Mouse (Mus musculus) bone marrow macrophage, adult 2 months (primary cell): ENCODE data around the gene Fancc. TPM values are rescaled to one million over a fixed set of nuclear protein-coding genes. Genes with fewer than 3 reads are reported as not detected.

Source experiments
- H3K27ac ChIP-seq: 2 replicates; pipeline ENCODE4 v1.5.1; 2012; ENCODE audit warnings: low read depth, low read length; ENCODE audit not compliant: insufficient read depth
- H3K4me1 ChIP-seq: 2 replicates; pipeline ENCODE4 v1.6.1; 2012; ENCODE audit warnings: low read length; ENCODE audit not compliant: control insufficient read depth, insufficient read depth
- H3K4me3 ChIP-seq: 2 replicates; pipeline ENCODE4 v1.5.1; 2012; ENCODE audit warnings: mild to moderate bottlenecking, low read length, moderate library complexity; ENCODE audit not compliant: insufficient read depth
- CTCF ChIP-seq: IDR thresholded peaks from 2 replicates; pipeline ENCODE4 v1.5.1; 2012; ENCODE audit warnings: low read depth, mild to moderate bottlenecking, low read length, moderate library complexity
- POLR2A ChIP-seq: IDR thresholded peaks from 2 replicates; pipeline ENCODE4 v1.6.1; 2012; ENCODE audit warnings: mild to moderate bottlenecking, low read depth, low read length, borderline replicate concordance
- polyA plus RNA-seq: library from polyadenylated mRNA; stranded (reverse); fragments of >200 nt; gene quantifications from 2 replicates; pipeline ENCODE4 v1.2.4, GENCODE M21; 2012; ENCODE audit not compliant: missing spikeins, insufficient read depth, insufficient read length

The Fancc gene
- polyA plus RNA-seq, 1 experiment, result 7.6 TPM

DNA sequence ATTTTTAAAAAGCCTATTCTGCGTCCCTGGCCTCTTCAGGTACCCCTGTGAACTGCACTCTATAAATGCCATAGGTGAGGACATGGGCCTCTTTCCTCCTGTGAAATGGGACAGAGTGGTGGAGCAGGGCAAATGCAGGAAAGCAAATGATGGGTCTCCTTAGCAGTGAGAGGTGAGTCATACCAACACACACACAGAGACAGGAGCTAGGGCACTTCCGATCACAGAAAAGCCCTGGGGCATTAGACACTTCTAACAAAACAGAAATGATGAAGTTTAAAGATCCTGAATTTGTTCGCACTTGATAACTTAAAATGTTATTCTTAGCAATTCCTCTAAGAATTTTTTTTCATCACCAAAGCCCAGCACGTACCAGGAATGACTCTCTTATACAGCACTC, 157.1 kb downstream of the Fancc start:
- Histone ChIP-seq H3K4me3 (no peak overlapping the region), H3K27ac (no peak overlapping the region), H3K4me1 (peaks cover 13% of the 10 kb centered on the region; the same call in 1 of the 2 replicates)
- TF ChIP-seq CTCF (no peak), POLR2A (no peak)

DNA sequence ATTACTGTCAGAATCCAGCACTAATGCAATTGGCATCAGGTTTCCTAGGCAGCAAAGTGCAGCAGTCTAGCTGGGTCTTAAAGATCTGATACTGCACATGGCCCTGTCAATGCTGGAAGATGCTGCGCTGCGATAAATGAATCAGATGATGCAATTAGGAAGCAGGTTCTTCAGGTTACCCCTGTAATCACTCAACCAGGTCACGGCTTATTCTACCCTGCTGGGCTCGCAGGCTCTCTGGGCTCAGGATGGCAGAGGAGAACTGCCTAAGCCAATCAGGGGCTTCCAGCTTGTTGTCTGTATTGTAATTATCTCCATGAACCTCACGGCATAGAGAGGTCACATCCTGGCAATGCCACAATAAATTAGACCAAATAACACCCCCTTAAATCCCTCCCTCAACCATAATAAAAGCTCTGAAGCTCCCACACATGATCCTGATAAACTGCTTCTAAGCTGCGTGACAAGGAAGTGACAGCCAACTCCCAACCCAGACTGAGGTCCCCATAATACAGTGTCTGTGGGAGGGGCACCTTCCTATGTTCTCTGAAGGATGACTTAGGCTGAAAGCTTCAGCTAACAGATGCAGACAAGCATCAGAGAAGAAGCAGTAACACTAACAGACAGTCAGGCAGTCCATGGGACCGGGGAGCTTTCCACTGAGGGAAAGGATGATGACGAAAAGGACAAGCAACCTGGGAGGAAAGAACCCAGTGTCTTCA, 159.7 kb downstream of the Fancc start:
- TF ChIP-seq POLR2A (no peak), CTCF (no peak)
- H3K4me3 ChIP-seq, result no peak overlapping the region
- H3K4me1 ChIP-seq, result peaks cover 5% of the 10 kb centered on the region; the same call in 1 of the 2 replicates
- H3K27ac ChIP-seq, result no peak overlapping the region

GRCm38 (mm10) chr13:63336335-63336734, 160.7 kb downstream of the Fancc start:
- Histone ChIP-seq H3K4me3 (no peak overlapping the region), H3K27ac (no peak overlapping the region), H3K4me1 (no peaks in the 10 kb centered on the region; the same call in 1 of the 2 replicates)
- TF ChIP-seq POLR2A, result no peak
- no peak for TF ChIP-seq CTCF

DNA sequence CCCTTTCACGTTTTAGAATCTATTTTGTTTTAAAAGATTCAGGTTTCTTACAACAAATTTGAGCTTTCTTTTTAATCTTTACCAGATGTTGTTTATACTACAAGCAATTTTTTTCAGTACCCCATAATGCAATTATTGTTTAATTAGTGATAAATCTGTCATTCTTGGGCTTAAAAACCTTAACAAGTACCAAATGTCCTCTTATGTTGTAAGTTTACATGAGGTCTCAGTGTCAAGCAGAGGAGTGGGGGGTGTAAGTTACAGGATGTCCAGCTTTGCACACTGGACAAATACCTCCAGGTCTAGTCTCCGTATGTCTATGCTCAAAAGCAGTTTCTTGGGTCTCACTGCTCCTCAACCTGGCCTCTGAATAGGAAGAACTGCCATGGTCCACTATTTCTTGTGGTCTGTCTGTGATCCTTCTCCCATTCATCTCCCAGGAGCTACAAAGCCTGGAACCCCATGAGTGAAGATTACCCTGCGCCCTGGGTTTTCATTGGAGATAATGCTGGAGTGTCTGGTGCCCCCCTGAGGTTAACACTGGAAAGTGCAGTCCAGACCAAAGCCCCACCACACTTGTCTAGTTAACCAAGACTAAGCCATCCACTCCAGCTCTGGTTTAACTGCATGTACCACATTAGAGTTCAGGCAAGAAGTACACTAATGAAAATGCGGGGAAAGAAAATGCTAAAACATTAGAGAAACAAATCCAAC, 161.5 kb downstream of the Fancc start:
- TF ChIP-seq POLR2A (no peak), CTCF (peak; percentile 56)
- H3K4me3 ChIP-seq, result no peak overlapping the region
- H3K4me1 ChIP-seq, result no peaks in the 10 kb centered on the region
- H3K27ac ChIP-seq, result no peak overlapping the region

- H3K4me1 ChIP-seq, result no peaks in the 10 kb centered on the region
- TF ChIP-seq POLR2A (no peak), CTCF (no peak)
Measured at GRCm38 (mm10) chr13:63332576-63333300, 164.3 kb downstream of the Fancc start.

GRCm38 (mm10) chr13:63331379-63331778, 165.7 kb downstream of the Fancc start:
- no peaks in the 10 kb centered on the region for H3K4me1 ChIP-seq
- H3K4me3 ChIP-seq, result no peak overlapping the region
- no peak for TF ChIP-seq POLR2A
- TF ChIP-seq CTCF, result no peak
- H3K27ac ChIP-seq, result no peak overlapping the region

More at GRCm38 (mm10) chr13:63332576-63333300, 164.3 kb downstream of the Fancc start:
- Histone ChIP-seq H3K4me3 (no peak overlapping the region), H3K27ac (no peak overlapping the region)

DNA sequence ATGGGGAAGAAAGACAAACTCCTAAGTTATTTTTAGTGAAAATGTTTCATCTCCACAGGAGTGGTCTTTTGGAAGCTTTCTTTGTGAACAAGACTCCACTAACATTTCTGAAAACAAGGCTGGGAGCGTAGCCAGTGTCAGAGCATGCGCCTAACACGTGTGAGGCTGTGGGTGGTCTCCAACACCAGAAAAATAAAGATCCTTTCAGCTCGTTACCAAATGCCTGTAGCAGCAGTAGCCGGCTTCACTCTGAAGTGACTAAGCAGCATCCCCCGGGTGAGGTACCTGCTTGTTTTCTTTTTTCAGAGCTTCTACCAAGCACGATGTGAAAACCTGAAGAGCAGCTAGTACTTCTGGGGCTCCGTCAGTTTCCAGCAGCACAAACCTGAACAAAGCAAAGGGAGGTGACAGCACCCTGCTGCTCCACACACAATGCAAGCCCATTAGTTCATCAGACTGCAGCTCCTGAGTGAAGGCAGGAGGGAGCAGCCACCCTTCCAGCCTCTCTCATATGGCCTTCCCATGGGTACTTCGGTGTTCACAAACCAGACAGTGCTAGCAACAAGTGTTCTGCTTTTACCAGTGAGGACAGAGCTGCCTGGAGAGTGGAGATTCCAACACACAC, 166.7 kb downstream of the Fancc start:
- H3K27ac ChIP-seq, result no peak overlapping the region
- no peak for TF ChIP-seq CTCF
- no peak for TF ChIP-seq POLR2A
- peaks cover 6% of the 10 kb centered on the region for H3K4me1 ChIP-seq
- H3K4me3 ChIP-seq, result no peak overlapping the region

DNA sequence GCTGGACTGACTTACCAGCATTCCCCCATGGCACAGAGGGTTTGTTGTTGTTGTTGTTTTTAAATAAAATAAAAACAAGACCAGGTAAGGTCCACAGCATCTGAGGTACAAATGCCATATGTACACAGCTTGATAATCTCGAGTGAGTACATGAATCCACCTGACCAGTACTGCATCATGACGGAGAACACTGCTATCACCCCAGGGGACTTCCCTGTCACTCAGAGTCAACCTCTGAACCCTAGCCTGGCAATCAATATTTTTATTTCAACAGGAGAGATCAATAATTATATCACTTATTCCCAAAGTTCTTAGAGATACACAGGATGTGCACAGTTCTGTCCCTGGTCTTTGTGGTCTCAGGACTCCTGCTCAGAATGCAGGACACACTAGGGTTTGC, 171.1 kb downstream of the Fancc start:
- Histone ChIP-seq H3K27ac (no peak overlapping the region), H3K4me3 (no peak overlapping the region), H3K4me1 (peaks cover 30% of the 10 kb centered on the region)
- no peak for TF ChIP-seq CTCF
- no peak for TF ChIP-seq POLR2A

- peaks cover 30% of the 10 kb centered on the region for H3K4me1 ChIP-seq
- no peak for TF ChIP-seq POLR2A
- no peak for TF ChIP-seq CTCF
- H3K27ac ChIP-seq, result 0 out of 2 replicates have a peak overlapping the region, but pooled peaks have one; percentile 3
- no peak overlapping the region for H3K4me3 ChIP-seq
Measured at GRCm38 (mm10) chr13:63324978-63325848, 171.9 kb downstream of the Fancc start.
